Mouse (Mus musculus): ENCODE measurements around the gene Nt5c2.

DNA sequence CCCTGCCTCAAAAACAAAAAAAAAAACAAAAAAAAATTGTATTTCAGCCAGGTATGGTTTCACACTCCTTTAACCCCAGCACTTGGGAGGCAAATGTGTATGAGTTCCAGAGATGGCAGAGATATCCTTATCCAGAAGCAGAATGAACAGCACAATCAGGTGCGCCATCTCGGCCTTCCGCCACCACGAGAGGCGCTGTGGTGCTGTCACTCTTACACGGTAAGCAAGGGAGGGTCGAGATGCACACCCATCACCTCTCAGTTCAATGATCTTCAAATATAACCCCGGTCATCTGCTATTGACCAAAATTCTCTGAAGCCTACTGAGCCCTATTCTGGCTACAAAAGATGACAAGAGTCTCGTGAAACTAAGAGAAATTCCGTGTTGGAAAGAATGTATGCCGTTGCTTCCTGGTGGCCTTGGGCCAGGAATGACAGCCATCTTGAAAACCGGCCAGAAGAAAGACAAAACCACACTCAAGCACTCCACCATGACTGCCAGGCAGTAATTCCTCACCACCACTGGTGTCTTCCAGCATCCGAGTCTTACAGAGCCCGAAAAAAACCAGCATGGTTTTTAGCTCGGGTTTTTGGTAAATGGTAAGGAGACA lies 2.3 kb downstream of the Nt5c2 start:
- TF ChIP-seq CTCF (IDR thresholded peaks at IDR 0.05) (no peak), EP300 (IDR thresholded peaks at IDR 0.05) (no peak)

All from lung, postnatal 0 days (tissue).